Mouse (Mus musculus): ENCODE measurements at regions not wholly inside any gene's neighbourhood (a gene's known extent, or its start where the extent isn't known, plus 50 kb on each side); places are given as distances from the start of the nearest gene placed in this dataset.

DNA sequence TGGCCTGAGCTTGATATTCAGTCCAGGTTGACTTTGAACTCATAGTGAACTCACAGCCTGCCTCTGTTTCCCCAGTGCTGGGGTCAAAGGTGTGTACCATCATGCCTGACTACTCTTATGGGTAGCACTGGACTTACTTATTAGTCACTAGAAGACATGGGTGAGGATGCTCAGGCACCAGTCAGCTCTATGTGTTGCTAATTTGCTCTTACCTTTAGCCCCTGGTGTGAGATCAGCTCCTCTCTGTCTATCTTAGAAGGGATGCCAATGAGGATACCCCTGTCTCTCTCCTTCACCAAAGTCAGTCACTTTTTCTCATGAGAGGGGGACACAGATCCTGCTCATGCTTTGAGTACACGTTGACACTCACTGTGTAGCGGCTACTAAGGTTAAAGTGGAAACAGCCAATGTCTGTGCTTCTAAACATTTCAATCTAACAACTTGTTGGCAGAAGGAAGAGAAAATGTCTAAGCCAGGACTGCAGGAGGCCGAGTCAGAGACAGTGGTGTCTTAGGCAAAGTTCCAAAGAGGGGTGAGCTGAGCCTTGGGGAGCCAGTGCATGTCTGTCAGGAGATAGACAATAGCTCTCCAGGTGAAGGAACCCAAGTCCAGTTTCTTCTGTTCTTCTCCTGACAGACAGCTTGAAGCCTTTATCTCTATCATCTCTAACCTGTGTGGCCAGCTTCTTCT is 78.2 kb upstream of the Mkln1 start:
- DNase-seq (ENCODE audit: low read depth, low spot score): no peak

DNA sequence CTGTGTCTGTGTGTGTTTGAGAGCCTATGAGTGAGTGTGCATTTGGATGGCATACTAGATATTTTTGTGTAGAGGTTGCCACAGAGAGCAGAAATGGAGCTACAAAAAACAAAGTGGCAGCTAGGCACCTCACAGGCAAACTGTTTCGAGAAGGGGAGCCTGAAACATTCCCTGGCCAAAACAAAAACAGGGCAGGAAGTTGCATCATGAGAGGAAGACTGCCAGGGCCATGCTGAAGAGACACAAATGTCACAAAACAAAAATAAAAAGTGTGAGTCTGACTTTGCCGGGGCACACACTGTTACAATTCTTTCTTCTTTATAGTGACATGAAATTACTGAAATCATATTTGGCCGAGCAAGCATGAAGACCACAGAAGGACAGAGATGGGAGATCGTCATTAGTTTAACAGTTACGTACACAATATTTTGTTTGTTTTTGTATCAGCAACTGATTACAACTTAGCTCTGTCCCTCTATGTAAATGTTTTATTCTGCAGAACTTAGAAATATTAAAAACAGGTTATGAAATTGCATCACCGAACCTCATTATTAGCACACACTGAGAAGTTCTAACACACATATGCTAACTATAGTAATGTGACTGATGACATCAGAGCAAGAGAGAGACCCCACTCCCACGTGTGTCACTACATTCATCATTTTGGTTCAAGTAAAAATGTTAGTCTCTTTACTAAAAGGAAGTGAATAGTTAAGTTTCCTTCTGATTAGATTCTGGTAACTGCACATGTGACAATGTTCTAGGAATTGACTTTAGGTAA is 77.3 kb upstream of the Mkln1 start:
- DNase-seq (ENCODE audit: low read depth, low spot score): no peak

DNA sequence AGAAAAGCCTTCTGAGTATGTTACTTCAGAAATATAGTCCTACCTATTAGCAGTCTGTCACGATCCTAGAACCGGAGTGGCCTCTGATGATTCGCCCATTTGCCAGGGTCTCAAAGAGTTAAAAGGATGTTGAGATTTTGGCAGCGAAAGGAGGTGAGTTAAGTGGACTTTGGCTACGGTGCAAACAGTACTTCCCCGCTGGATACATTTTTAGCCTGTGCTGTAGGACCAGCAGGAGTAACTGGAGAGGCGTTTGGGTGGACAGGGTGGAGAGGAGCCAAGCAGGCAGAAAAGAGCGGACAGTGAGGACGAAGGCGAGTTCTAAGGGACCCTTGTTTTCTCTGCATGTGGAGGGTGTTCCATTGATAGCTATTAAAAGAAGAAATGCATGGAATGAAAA is 76.6 kb upstream of the Mkln1 start:
- DNase-seq (ENCODE audit: low read depth, low spot score): no peak

DNA sequence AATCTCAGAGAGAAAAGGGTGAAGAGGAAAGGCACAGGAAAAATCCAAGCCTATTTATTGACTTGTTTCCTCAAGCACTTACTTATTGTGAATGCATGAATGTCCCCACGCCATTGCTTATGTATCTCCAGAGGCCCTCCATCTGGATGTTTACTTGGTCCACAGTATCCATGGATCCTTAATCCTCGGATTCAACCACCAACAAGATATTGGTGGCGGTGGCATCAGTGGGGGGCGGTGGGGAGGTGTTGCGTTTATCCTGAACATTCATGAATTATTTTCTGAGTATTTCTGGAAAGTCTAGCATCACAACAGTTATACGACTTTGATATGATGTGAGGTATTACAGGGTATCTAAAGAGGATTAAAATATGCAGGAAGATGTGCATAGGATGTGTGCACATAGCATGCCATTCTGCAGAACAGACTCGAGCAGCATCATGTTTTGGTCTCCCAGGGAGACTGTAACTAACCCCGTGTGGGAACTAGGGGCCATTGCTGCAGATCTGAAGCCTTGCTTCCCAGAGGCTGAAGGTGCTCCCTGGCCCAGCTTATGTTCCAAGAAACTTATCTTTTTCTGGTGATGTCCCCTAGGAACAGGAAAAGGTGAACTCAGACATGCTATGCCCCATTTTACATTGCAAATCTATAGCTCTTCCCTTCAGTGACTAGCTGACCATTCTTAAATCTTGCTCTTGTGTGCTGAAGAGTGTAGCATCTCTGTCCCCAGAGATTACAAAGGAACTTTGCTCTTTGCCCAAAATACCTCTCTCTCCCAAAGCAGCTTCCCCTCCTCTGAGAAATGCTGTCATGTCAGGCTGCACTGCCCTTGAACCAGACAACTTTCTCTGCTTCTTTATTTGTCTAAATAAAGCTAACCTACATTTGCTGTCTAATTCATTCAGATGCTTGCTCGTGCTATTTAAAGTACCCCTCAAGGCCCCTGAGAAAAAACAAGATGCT is 75.0 kb upstream of the Mkln1 start:
- no peak for DNase-seq (ENCODE audit: low read depth, low spot score)

DNA sequence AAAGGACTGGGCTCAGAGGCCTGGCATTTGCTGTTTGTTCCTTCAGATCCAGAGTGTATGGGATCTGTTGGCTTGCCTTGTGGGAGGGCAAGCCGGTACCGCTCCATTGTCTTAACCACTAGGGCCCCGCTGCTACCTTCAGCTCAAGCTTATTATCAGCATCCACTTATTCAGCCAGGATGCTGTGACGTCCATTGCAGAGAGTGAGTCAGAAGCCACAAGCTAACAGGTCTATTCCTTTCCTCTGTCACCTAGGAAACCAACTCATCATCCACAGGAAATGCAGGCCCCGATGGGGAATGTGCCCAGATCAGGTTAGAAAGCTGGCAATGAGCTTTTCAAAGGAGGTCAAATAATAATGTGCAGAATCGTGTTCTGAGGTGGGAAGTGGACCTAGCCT is 73.8 kb upstream of the Mkln1 start:
- no peak for DNase-seq (ENCODE audit: low read depth, low spot score)

GRCm38 (mm10) chr6:31325621-31326020 is 72.9 kb upstream of the Mkln1 start:
- DNase-seq (ENCODE audit: low read depth, low spot score): no peak

GRCm38 (mm10) chr6:31330327-31330726 is 68.2 kb upstream of the Mkln1 start:
- no peak for DNase-seq (ENCODE audit: low read depth, low spot score)

GRCm38 (mm10) chr6:31330868-31331267 is 67.7 kb upstream of the Mkln1 start:
- DNase-seq (ENCODE audit: low read depth, low spot score): no peak

DNA sequence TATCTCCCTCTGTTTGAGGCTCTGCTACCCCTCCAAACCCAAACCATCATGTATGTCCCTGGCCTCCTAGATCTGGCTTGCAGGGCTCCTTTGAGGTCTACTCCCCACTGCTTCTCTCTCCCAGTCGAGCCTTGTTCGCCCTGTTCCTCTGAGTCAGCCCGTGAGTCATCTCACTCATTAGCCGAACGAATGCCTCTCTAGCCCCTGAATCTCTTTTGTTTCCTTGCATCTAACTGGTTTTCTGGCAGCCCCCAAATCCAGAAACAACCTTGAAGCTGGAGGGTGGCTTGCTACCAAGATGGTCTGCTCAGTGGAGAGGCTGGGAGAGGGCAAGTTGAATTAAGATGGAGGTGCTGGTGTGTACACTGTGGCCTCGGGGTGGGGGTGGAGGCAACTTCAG is 66.3 kb upstream of the Mkln1 start:
- no peak for DNase-seq (ENCODE audit: low read depth, low spot score)

GRCm38 (mm10) chr6:31332714-31333113 is 65.8 kb upstream of the Mkln1 start:
- no peak for DNase-seq (ENCODE audit: low read depth, low spot score)

DNA sequence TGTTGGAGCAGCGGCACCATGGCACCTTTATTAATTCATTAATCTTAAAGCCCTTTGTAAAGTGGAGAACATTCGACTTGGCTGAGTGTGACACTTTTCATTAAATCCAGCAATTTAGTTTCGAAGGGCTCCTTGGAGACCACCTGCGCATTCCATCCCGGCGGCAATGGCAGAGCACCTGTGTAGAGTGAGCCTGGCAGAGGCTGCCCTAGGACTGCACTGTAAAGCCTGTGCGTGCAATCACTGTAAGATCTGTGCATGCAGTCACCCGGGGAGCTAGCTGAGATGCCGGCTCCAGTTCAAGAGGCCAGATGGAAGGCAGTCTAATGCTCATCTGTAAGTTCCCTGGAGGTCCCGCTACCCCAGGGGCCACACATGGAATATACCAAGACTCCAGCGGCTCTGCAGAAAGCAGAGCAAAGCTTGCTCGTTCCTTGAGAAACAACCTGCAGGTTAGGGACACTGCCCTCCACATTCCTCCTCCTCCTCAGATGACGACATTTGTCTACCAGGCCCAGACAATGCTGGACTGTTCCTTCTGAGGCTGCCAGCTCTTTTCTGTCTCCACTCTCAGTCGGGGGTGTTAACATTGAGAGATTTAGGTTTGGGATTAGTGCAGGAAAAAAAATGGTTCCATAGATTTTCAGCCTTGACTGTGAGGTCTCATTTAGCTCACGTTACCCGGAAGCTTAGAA is 65.2 kb upstream of the Mkln1 start:
- no peak for DNase-seq (ENCODE audit: low read depth, low spot score)

GRCm38 (mm10) chr6:31334086-31334485 is 64.4 kb upstream of the Mkln1 start:
- DNase-seq (ENCODE audit: low read depth, low spot score): no peak

- DNase-seq (ENCODE audit: low read depth, low spot score): no peak
These were observed 59.2 kb upstream of the Mkln1 start for GRCm38 (mm10) chr6:31339122-31339947.

DNA sequence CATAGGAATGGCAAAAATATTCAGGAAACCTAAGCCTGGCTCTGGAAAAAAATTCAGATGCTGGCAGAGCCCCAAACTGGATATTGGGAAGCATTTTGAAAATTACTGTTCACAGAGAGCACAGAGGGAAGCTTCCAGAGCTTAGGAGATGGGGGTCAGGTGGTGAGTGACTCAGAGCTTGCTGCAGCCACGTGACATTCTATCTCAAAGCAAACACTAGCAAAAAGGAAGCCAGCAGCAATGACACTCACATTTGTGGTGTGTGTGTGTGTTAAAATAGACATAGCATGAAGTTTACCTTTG is 58.6 kb upstream of the Mkln1 start:
- DNase-seq (ENCODE audit: low read depth, low spot score): no peak

GRCm38 (mm10) chr6:31345366-31346084 is 53.0 kb upstream of the Mkln1 start:
- DNase-seq (ENCODE audit: low read depth, low spot score): no peak

GRCm38 (mm10) chr6:31348333-31348732 is 50.2 kb upstream of the Mkln1 start:
- DNase-seq (ENCODE audit: low read depth, low spot score): no peak
